In the genomic region with DNA sequence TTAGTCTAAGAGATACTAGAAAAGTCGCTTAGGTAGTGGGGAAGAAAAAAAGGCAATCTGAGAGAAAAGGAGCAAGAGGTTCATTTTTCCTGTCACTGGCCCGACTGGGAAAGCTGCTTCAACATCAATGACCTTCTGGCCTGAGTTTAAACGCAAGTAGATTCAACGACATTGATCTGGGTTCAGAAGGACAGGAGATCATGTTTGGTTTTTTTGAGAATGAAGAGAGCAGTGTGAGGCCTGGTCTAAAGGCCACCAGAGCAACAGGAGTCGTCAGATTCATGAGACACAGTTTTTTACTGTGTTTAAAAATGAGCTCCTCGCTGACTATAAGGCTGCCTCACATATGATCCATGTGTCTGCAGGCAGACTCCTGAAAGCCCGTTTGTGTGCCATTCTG, we compare ENCODE assay signal across 32 mouse cellular contexts. TPM values are rescaled to one million over a fixed set of nuclear protein-coding genes. Genes with fewer than 3 reads are reported as not detected.
"Had no signal": no experiment of that assay in that cellular context is flagged by ENCODE, and none has a peak within 500 bp of the region (broad histone marks: within the 10 kb centered on the region; RNA-seq: fewer than 3 reads in every experiment).

No protein-coding gene starts in this region.

- H3K36me3 ChIP-seq: heart, embryonic 10.5 days; heart, embryonic 12.5 days; hindbrain, embryonic 10.5 days; hindbrain, embryonic 12.5 days; intestine, embryonic 15.5 days; limb, embryonic 10.5 days; limb, embryonic 12.5 days had no signal

- H3K9ac ChIP-seq: heart, embryonic 12.5 days; hindbrain, embryonic 12.5 days; hindbrain, embryonic 14.5 days; intestine, embryonic 15.5 days; limb, embryonic 12.5 days had no signal

- DNase-seq: gastrocnemius, adult 2 months; gastrocnemius, postnatal 10 days; gastrocnemius, postnatal 25 days; heart, adult 18-20 months; heart, postnatal 10 days; heart, postnatal 4 days; kidney, adult 18-20 months; kidney, adult 8-10 months; kidney, postnatal 10 days; kidney, postnatal 25 days; kidney, postnatal 4 days had no signal

- H3K4me1 ChIP-seq: heart, embryonic 10.5 days; heart, embryonic 12.5 days; hindbrain, embryonic 10.5 days; hindbrain, embryonic 12.5 days; intestine, embryonic 15.5 days; limb, embryonic 10.5 days; limb, embryonic 12.5 days had no signal

- H3K4me2 ChIP-seq: heart, embryonic 12.5 days; hindbrain, embryonic 12.5 days; hindbrain, embryonic 14.5 days; intestine, embryonic 15.5 days; limb, embryonic 12.5 days had no signal

- H3K27ac ChIP-seq: gastrocnemius, adult 2 months; heart, embryonic 10.5 days; hindbrain, embryonic 10.5 days; hindbrain, embryonic 12.5 days; hindbrain, embryonic 14.5 days; intestine, embryonic 15.5 days; layer of hippocampus, adult 2 months; left cerebral cortex, adult 2 months; limb, embryonic 10.5 days; limb, embryonic 12.5 days had no signal

- H3K9me3 ChIP-seq: heart, embryonic 10.5 days; heart, embryonic 12.5 days; hindbrain, embryonic 10.5 days; hindbrain, embryonic 12.5 days; intestine, embryonic 15.5 days; limb, embryonic 10.5 days; limb, embryonic 12.5 days had no signal

- H3K4me3 ChIP-seq: gastrocnemius, adult 2 months; heart, embryonic 10.5 days; heart, embryonic 12.5 days; hindbrain, embryonic 10.5 days; hindbrain, embryonic 12.5 days; intestine, embryonic 15.5 days; layer of hippocampus, adult 2 months; left cerebral cortex, adult 2 months; limb, embryonic 10.5 days; limb, embryonic 12.5 days had no signal

- ATAC-seq: hindbrain, embryonic 16.5 days; inflammation-experienced regulatory T-cells, adult 6 months; intestine, embryonic 15.5 days; intestine, postnatal 0 days had no signal

- H3K27me3 ChIP-seq: heart, embryonic 12.5 days; hindbrain, embryonic 12.5 days; intestine, embryonic 15.5 days; limb, embryonic 12.5 days had no signal

RNA-seq across cellular contexts. Expression of a gene that starts 9.7 kb away (rescaled TPM):
- total RNA-seq: gastrocnemius, adult 2 months; gastrocnemius, postnatal 25 days; granulocyte monocyte progenitor cell, adult 5-6 weeks; heart, adult 18-20 months; heart, adult 8-10 months; heart, postnatal 10 days; heart, postnatal 25 days; heart, postnatal 4 days; layer of hippocampus, adult 2 months; layer of hippocampus, postnatal 10 days; layer of hippocampus, postnatal 25 days; left cerebral cortex, adult 2 months; left cerebral cortex, postnatal 14 days; left cerebral cortex, postnatal 36 days had no signal
- polyA plus RNA-seq: heart, embryonic 14.5 days; hindbrain, embryonic 10.5 days; hindbrain, embryonic 12.5 days; hindbrain, embryonic 14.5 days; limb, embryonic 10.5 days; limb, embryonic 12.5 days had no signal
